Mouse (Mus musculus): ENCODE results near the gene Col27a1. TPM values are rescaled to one million over a fixed set of nuclear protein-coding genes. Genes with fewer than 3 reads are reported as not detected.

The Col27a1 gene
- polyA plus RNA-seq (2016; fragmentation: Nextera tagmentation; extraction: Ambion mirVana), result 4.6 and 5.4 TPM in 2 replicates

- peaks cover 41% of the 10 kb centered on the region for H3K27me3 ChIP-seq (replicated peaks)
- H3K9me3 ChIP-seq, result no peaks in the 10 kb centered on the region
- WGBS, result under 1% methylated on average over 59 of the region's 61 CpGs
- peaks cover 26% of the 10 kb centered on the region for H3K4me1 ChIP-seq
- H3K9ac ChIP-seq, result 0 out of 2 replicates have a peak within 1 kb of the TSS, but pooled peaks have one; percentile 44
- H3K36me3 ChIP-seq, result no peaks in the 10 kb centered on the region
- no peak within 1 kb of the TSS for H3K27ac ChIP-seq
- ATAC-seq (ENCODE audit: low FRiP score, low read depth), result peak; percentile 30
- peak within 1 kb of the TSS; percentile 100 for H3K4me2 ChIP-seq (replicated peaks)
- peak within 1 kb of the TSS; percentile 44 for H3K4me3 ChIP-seq
Observed at GRCm38 (mm10) chr4:63213907-63214621, at the start of gene Col27a1. Col27a1 (plus strand) TSS chr4:63214004.

- Histone ChIP-seq H3K9me3 (no peaks in the 10 kb centered on the region), H3K4me3 (no peak overlapping the region), H3K27ac (no peak overlapping the region), H3K36me3 (no peaks in the 10 kb centered on the region), H3K4me1 (no peaks in the 10 kb centered on the region), H3K4me2 (replicated peaks) (no peak overlapping the region), H3K9ac (no peak overlapping the region), H3K27me3 (replicated peaks) (peaks cover 3% of the 10 kb centered on the region; the same call in 1 of the 2 replicates)
- no peak for ATAC-seq (ENCODE audit: low FRiP score, low read depth)
- WGBS, result 83% methylated on average over 4 of the region's 4 CpGs
Observed at GRCm38 (mm10) chr4:63165636-63166035, 48.2 kb upstream of the Col27a1 start.

GRCm38 (mm10) chr4:63166323-63166722 lies 47.5 kb upstream of the Col27a1 start:
- no peaks in the 10 kb centered on the region for H3K36me3 ChIP-seq
- no peaks in the 10 kb centered on the region for H3K4me1 ChIP-seq
- no peak for ATAC-seq (ENCODE audit: low FRiP score, low read depth)
- no peak overlapping the region for H3K4me3 ChIP-seq
- H3K27ac ChIP-seq, result no peak overlapping the region
- 90% methylated on average over 5 of the region's 5 CpGs for WGBS
- no peak overlapping the region for H3K9ac ChIP-seq
- H3K9me3 ChIP-seq, result no peaks in the 10 kb centered on the region
- no peak overlapping the region for H3K4me2 ChIP-seq (replicated peaks)
- H3K27me3 ChIP-seq (replicated peaks), result peaks cover 10% of the 10 kb centered on the region

- H3K4me3 ChIP-seq, result no peak overlapping the region
- no peak overlapping the region for H3K9ac ChIP-seq
- 91% methylated on average over 4 of the region's 4 CpGs for WGBS
- no peaks in the 10 kb centered on the region for H3K4me1 ChIP-seq
- H3K4me2 ChIP-seq (replicated peaks), result no peak overlapping the region
- H3K27me3 ChIP-seq (replicated peaks), result peaks cover 18% of the 10 kb centered on the region
- H3K9me3 ChIP-seq, result no peaks in the 10 kb centered on the region
- no peak overlapping the region for H3K27ac ChIP-seq
- no peak for ATAC-seq (ENCODE audit: low FRiP score, low read depth)
- no peaks in the 10 kb centered on the region for H3K36me3 ChIP-seq
Observed at GRCm38 (mm10) chr4:63170061-63170460, 43.7 kb upstream of the Col27a1 start.

- Histone ChIP-seq H3K4me3 (no peak overlapping the region), H3K9me3 (no peaks in the 10 kb centered on the region), H3K36me3 (no peaks in the 10 kb centered on the region), H3K4me1 (no peaks in the 10 kb centered on the region), H3K27me3 (replicated peaks) (peaks cover 18% of the 10 kb centered on the region), H3K4me2 (replicated peaks) (no peak overlapping the region), H3K9ac (no peak overlapping the region), H3K27ac (no peak overlapping the region)
- 50% methylated on average over 24 of the region's 24 CpGs for WGBS
- no peak for ATAC-seq (ENCODE audit: low FRiP score, low read depth)
Observed at GRCm38 (mm10) chr4:63171122-63171521, 42.7 kb upstream of the Col27a1 start.

GRCm38 (mm10) chr4:63171969-63172685 lies 41.7 kb upstream of the Col27a1 start, which contains the start of gene Kif12:
Kif12 (minus strand) TSS chr4:63172131.
- H3K4me3 ChIP-seq, result no peak within 1 kb of the TSS
- H3K4me1 ChIP-seq, result no peaks in the 10 kb centered on the region
- H3K27ac ChIP-seq, result no peak within 1 kb of the TSS
- no peak for ATAC-seq (ENCODE audit: low FRiP score, low read depth)
- H3K9ac ChIP-seq, result no peak within 1 kb of the TSS
- H3K36me3 ChIP-seq, result no peaks in the 10 kb centered on the region
- WGBS, result 69% methylated on average over 4 of the region's 4 CpGs
- no peak within 1 kb of the TSS for H3K4me2 ChIP-seq (replicated peaks)
- H3K27me3 ChIP-seq (replicated peaks), result peaks cover 18% of the 10 kb centered on the region
- no peaks in the 10 kb centered on the region for H3K9me3 ChIP-seq

GRCm38 (mm10) chr4:63181556-63181955 lies 32.2 kb upstream of the Col27a1 start:
- ATAC-seq (ENCODE audit: low FRiP score, low read depth), result peak; percentile 70; the same call in 1 of the 2 replicates
- Histone ChIP-seq H3K9me3 (no peaks in the 10 kb centered on the region), H3K4me2 (replicated peaks) (no peak overlapping the region), H3K36me3 (no peaks in the 10 kb centered on the region), H3K9ac (no peak overlapping the region), H3K27ac (no peak overlapping the region), H3K4me3 (no peak overlapping the region), H3K27me3 (replicated peaks) (no peaks in the 10 kb centered on the region; the same call in 1 of the 2 replicates), H3K4me1 (no peaks in the 10 kb centered on the region)
- 14% methylated on average over 5 of the region's 5 CpGs for WGBS

- H3K4me2 ChIP-seq (replicated peaks), result no peak overlapping the region
- H3K36me3 ChIP-seq, result no peaks in the 10 kb centered on the region
- 54% methylated on average over 21 of the region's 21 CpGs for WGBS
- H3K27me3 ChIP-seq (replicated peaks), result no peaks in the 10 kb centered on the region; the same call in 1 of the 2 replicates
- ATAC-seq (ENCODE audit: low FRiP score, low read depth), result 0 out of 2 replicates have a peak, but pooled peaks have one; percentile 24
- H3K9ac ChIP-seq, result no peak overlapping the region
- no peak overlapping the region for H3K4me3 ChIP-seq
- H3K27ac ChIP-seq, result no peak overlapping the region
- no peaks in the 10 kb centered on the region for H3K4me1 ChIP-seq
- no peaks in the 10 kb centered on the region for H3K9me3 ChIP-seq
Observed at GRCm38 (mm10) chr4:63186281-63186870, 27.4 kb upstream of the Col27a1 start.

GRCm38 (mm10) chr4:63191641-63192040 lies 22.2 kb upstream of the Col27a1 start:
- H3K36me3 ChIP-seq, result no peaks in the 10 kb centered on the region
- WGBS, result 82% methylated on average over 5 of the region's 5 CpGs
- H3K9me3 ChIP-seq, result no peaks in the 10 kb centered on the region
- no peak overlapping the region for H3K27ac ChIP-seq
- H3K4me1 ChIP-seq, result no peaks in the 10 kb centered on the region
- H3K4me3 ChIP-seq, result no peak overlapping the region
- H3K4me2 ChIP-seq (replicated peaks), result no peak overlapping the region
- no peak overlapping the region for H3K9ac ChIP-seq
- ATAC-seq (ENCODE audit: low FRiP score, low read depth), result no peak
- H3K27me3 ChIP-seq (replicated peaks), result no peaks in the 10 kb centered on the region

GRCm38 (mm10) chr4:63194366-63194765 lies 19.4 kb upstream of the Col27a1 start:
- H3K4me3 ChIP-seq, result no peak overlapping the region
- H3K36me3 ChIP-seq, result no peaks in the 10 kb centered on the region
- no peak overlapping the region for H3K9ac ChIP-seq
- WGBS, result 85% methylated on average over 2 of the region's 2 CpGs
- H3K27me3 ChIP-seq (replicated peaks), result no peaks in the 10 kb centered on the region
- no peak for ATAC-seq (ENCODE audit: low FRiP score, low read depth)
- no peaks in the 10 kb centered on the region for H3K4me1 ChIP-seq
- no peak overlapping the region for H3K27ac ChIP-seq
- no peak overlapping the region for H3K4me2 ChIP-seq (replicated peaks)
- no peaks in the 10 kb centered on the region for H3K9me3 ChIP-seq

GRCm38 (mm10) chr4:63199366-63199765 lies 14.4 kb upstream of the Col27a1 start:
- Histone ChIP-seq H3K27ac (no peak overlapping the region), H3K9ac (no peak overlapping the region), H3K9me3 (no peaks in the 10 kb centered on the region), H3K4me3 (no peak overlapping the region), H3K4me2 (replicated peaks) (no peak overlapping the region), H3K4me1 (no peaks in the 10 kb centered on the region), H3K27me3 (replicated peaks) (no peaks in the 10 kb centered on the region), H3K36me3 (no peaks in the 10 kb centered on the region)
- no peak for ATAC-seq (ENCODE audit: low FRiP score, low read depth)
- 87% methylated on average over 5 of the region's 5 CpGs for WGBS

- no peak overlapping the region for H3K9ac ChIP-seq
- H3K36me3 ChIP-seq, result no peaks in the 10 kb centered on the region
- no peaks in the 10 kb centered on the region for H3K27me3 ChIP-seq (replicated peaks)
- no peaks in the 10 kb centered on the region for H3K9me3 ChIP-seq
- 90% methylated on average over 7 of the region's 7 CpGs for WGBS
- no peak overlapping the region for H3K4me3 ChIP-seq
- H3K4me2 ChIP-seq (replicated peaks), result no peak overlapping the region
- no peaks in the 10 kb centered on the region for H3K4me1 ChIP-seq
- H3K27ac ChIP-seq, result no peak overlapping the region
- ATAC-seq (ENCODE audit: low FRiP score, low read depth), result no peak
Observed at GRCm38 (mm10) chr4:63203874-63204273, 9.9 kb upstream of the Col27a1 start.

Measured in neural tube, embryonic 12.5 days (tissue).